Comparison of ENCODE assay signal across 9 mouse cellular contexts in the genomic region with DNA sequence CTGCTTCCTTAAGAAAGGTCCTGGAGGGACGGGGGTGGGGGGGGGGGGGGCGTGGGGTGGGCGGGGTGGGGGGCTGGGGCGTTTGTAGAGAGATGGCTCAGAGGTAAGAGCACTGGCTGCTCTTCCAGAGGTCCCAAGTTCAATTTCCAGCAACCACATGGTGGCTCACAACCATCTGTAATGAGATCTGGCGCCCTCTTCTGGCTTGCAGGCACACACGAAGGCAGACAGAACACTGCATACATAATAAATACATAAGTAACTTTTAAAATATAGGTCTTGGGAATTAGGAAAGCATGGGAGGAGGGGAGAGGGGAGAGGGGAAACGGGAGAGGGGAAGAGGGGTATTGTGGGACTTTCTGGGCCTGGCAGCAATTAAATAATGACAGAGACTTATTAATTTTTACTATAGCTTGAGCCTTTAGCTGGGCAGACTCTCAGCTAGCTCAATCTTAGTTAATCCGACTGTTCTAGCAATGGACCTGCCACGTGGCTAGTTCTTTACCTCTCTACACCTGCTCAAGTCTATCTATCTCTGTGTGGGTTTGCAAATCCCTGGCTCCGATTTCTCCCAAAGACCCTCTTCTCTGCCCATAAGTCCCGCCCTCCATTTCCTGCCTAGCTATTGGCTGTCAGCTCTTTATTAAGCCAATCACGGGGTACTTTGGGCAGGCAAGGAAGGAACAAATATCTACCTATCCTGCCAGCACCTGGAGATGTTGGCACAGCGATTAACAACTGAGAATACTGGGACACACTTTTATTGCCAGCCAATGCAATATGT.
DNase-seq lines count a peak whose midpoint lies in the region; ATAC-seq and TF ChIP-seq lines count a peak whose summit lies in the region.
"Had no signal": no experiment of that assay in that cellular context is flagged by ENCODE, and none has a peak within 500 bp of the region (broad histone marks: within the 10 kb centered on the region; RNA-seq: fewer than 3 reads in every experiment).

No protein-coding gene starts in this region.

- H3K4me2 ChIP-seq in midbrain, postnatal 0 days (ENCODE audit: low read depth, low read length, poor library complexity, severe bottlenecking): no peak overlapping the region
- no peak overlapping the region for H3K4me2 ChIP-seq in midbrain, embryonic 15.5 days
- H3K4me2 ChIP-seq: limb, embryonic 13.5 days; midbrain, embryonic 12.5 days had no signal

- H3K36me3 ChIP-seq in midbrain, postnatal 0 days (ENCODE audit: insufficient read depth, low read length): no peaks in the 10 kb centered on the region
- no peaks in the 10 kb centered on the region for H3K36me3 ChIP-seq in midbrain, embryonic 15.5 days (replicated peaks)
- H3K36me3 ChIP-seq: limb, embryonic 13.5 days; midbrain, embryonic 12.5 days had no signal

- peak; percentile 12 for DNase-seq in heart, postnatal 4 days
- DNase-seq in heart, adult 9 months (ENCODE audit: low spot score in 2 of 2): no peak
- DNase-seq in midbrain, postnatal 0 days (ENCODE audit: low spot score): no peak
- peak; percentile 39 for DNase-seq in ZHBTc4 (ENCODE audit: low read depth, low spot score)
- peak; percentile 66 for DNase-seq in thymus, postnatal 14 days
- DNase-seq in cerebellum, adult 2 months: no peak

- no peak overlapping the region for H3K4me3 ChIP-seq in midbrain, postnatal 0 days (ENCODE audit: low read depth, low read length)
- H3K4me3 ChIP-seq in midbrain, embryonic 15.5 days: no peak overlapping the region
- no peak overlapping the region for H3K4me3 ChIP-seq in cerebellum, adult 2 months (replicated peaks; ENCODE audit: insufficient read depth, low read depth, low read length)
- H3K4me3 ChIP-seq: limb, embryonic 13.5 days; midbrain, embryonic 12.5 days had no signal

- H3K27me3 ChIP-seq in midbrain, postnatal 0 days (ENCODE audit: insufficient read depth, low read length): no peaks in the 10 kb centered on the region
- no peaks in the 10 kb centered on the region for H3K27me3 ChIP-seq in midbrain, embryonic 15.5 days (replicated peaks)
- no peaks in the 10 kb centered on the region for H3K27me3 ChIP-seq in cerebellum, adult 2 months (ENCODE audit: control insufficient read depth, insufficient read depth, low read length)
- H3K27me3 ChIP-seq: limb, embryonic 13.5 days; midbrain, embryonic 12.5 days had no signal

- no peak overlapping the region for H3K27ac ChIP-seq in midbrain, postnatal 0 days (ENCODE audit: low read depth, low read length)
- H3K27ac ChIP-seq in midbrain, embryonic 15.5 days: no peak overlapping the region
- no peak overlapping the region for H3K27ac ChIP-seq in cerebellum, adult 2 months (ENCODE audit: insufficient read depth, low read length)
- H3K27ac ChIP-seq: limb, embryonic 13.5 days; midbrain, embryonic 12.5 days had no signal

- TF ChIP-seq CTCF in midbrain, postnatal 0 days (IDR thresholded peaks at IDR 0.05): peak; percentile 48
- no peak for TF ChIP-seq CTCF in cerebellum, adult 2 months (IDR thresholded peaks at IDR 0.05; ENCODE audit: borderline replicate concordance, insufficient read depth, low read depth, low read length)

- H3K9ac ChIP-seq in midbrain, postnatal 0 days (replicated peaks; ENCODE audit: low read length, poor library complexity, severe bottlenecking): no peak overlapping the region
- H3K9ac ChIP-seq in midbrain, embryonic 15.5 days: no peak overlapping the region
- H3K9ac ChIP-seq: limb, embryonic 13.5 days; midbrain, embryonic 12.5 days had no signal

- ATAC-seq in midbrain, postnatal 0 days (ENCODE audit: low FRiP score): no peak
- ATAC-seq in midbrain, embryonic 15.5 days (replicated peaks): no peak

- no peak for TF ChIP-seq POLR2A in cerebellum, adult 2 months (IDR thresholded peaks at IDR 0.05; ENCODE audit: borderline replicate concordance, insufficient read depth, low read length)

- H3K4me1 ChIP-seq in midbrain, postnatal 0 days (ENCODE audit: insufficient read depth, low read length): no peaks in the 10 kb centered on the region
- no peaks in the 10 kb centered on the region for H3K4me1 ChIP-seq in midbrain, embryonic 15.5 days
- no peaks in the 10 kb centered on the region for H3K4me1 ChIP-seq in cerebellum, adult 2 months (ENCODE audit: control insufficient read depth, insufficient read depth, low read length)
- H3K4me1 ChIP-seq: limb, embryonic 13.5 days; midbrain, embryonic 12.5 days had no signal

- no peaks in the 10 kb centered on the region for H3K9me3 ChIP-seq in midbrain, postnatal 0 days (ENCODE audit: low read length)
- H3K9me3 ChIP-seq in midbrain, embryonic 15.5 days: no peaks in the 10 kb centered on the region
- H3K9me3 ChIP-seq: limb, embryonic 13.5 days; midbrain, embryonic 12.5 days had no signal

- WGBS in midbrain, postnatal 0 days: 34% methylated on average over 10 of the region's 13 CpGs
- 33% methylated on average over 13 of the region's 13 CpGs for WGBS in midbrain, embryonic 15.5 days
- WGBS in cerebellum, adult 2 months: 32% methylated on average over 13 of the region's 13 CpGs

Comparison
In these comparisons a context has a peak if more than half of its experiments do, and no peak if none do; other contexts are left out.
1. DNase-seq: peak in heart, postnatal 4 days (single experiment), ZHBTc4 (single experiment) and thymus, postnatal 14 days (single experiment); none in heart, adult 9 months (0 of 2), midbrain, postnatal 0 days (single experiment) and cerebellum, adult 2 months (0 of 2).